Mouse (Mus musculus) small intestine, adult 2 months (tissue): ENCODE results near the gene Ppp1r14d. TPM values are rescaled to one million over a fixed set of nuclear protein-coding genes. Genes with fewer than 3 reads are reported as not detected.

ENCODE experiments used
- H3K27ac ChIP-seq: fragments of 200-500 bp; 2 replicates; pipeline ENCODE4 v1.5.1; 2012; ENCODE audit warnings: low read depth, low read length, control low read depth, inconsistent platforms; ENCODE audit not compliant: insufficient read depth
- H3K27me3 ChIP-seq: fragments of 200-500 bp; 2 replicates; pipeline ENCODE4 v1.6.1; 2012; ENCODE audit warnings: mild to moderate bottlenecking, moderate library complexity, low read length, inconsistent platforms; ENCODE audit not compliant: control insufficient read depth, insufficient read depth
- H3K36me3 ChIP-seq: fragments of 200-500 bp; 2 replicates; pipeline ENCODE4 v1.6.1; 2012; ENCODE audit warnings: mild to moderate bottlenecking, low read length, control low read depth, inconsistent platforms; ENCODE audit not compliant: control insufficient read depth, insufficient read depth
- H3K4me1 ChIP-seq: fragments of 200-500 bp; 2 replicates; pipeline ENCODE4 v1.6.1; 2012; ENCODE audit warnings: low read length, inconsistent platforms, mixed read lengths; ENCODE audit not compliant: control insufficient read depth, insufficient read depth, insufficient read length
- H3K4me3 ChIP-seq: fragments of 200-500 bp; 2 replicates; pipeline ENCODE4 v1.5.1; 2012; ENCODE audit warnings: low read depth, mild to moderate bottlenecking, control low read depth, inconsistent platforms, low read length, moderate library complexity
- CTCF ChIP-seq: fragments of 200-500 bp; IDR thresholded peaks from 2 replicates; pipeline ENCODE4 v1.5.1; 2012; ENCODE audit warnings: low read depth, mild to moderate bottlenecking, control low read depth, inconsistent platforms, low read length, moderate library complexity, mixed read lengths; ENCODE audit not compliant: insufficient replicate concordance, insufficient read length; ENCODE audit errors: extremely low read depth
- POLR2A ChIP-seq: fragments of 200-500 bp; IDR thresholded peaks from 2 replicates; pipeline ENCODE4 v1.6.1; 2012; ENCODE audit warnings: low read depth, mild to moderate bottlenecking, control low read depth, inconsistent platforms, low read length, moderate library complexity
- WGBS: fragments of 180-500 bp; shearing (Covaris S2); methylation state at CpG from one replicate; pipeline ENCODE4 v1.1.7; 2018; 5-methylcytosine and 5-hydroxymethylcytosine counted together
- polyA plus RNA-seq: library from polyadenylated mRNA; depleted of rRNA; stranded (reverse); fragments of >200 nt; gene quantifications from 2 replicates; pipeline ENCODE4 v1.2.3, GENCODE M21; 2012

Ppp1r14d gene
- polyA plus RNA-seq, 1 experiment: 296 TPM

DNA sequence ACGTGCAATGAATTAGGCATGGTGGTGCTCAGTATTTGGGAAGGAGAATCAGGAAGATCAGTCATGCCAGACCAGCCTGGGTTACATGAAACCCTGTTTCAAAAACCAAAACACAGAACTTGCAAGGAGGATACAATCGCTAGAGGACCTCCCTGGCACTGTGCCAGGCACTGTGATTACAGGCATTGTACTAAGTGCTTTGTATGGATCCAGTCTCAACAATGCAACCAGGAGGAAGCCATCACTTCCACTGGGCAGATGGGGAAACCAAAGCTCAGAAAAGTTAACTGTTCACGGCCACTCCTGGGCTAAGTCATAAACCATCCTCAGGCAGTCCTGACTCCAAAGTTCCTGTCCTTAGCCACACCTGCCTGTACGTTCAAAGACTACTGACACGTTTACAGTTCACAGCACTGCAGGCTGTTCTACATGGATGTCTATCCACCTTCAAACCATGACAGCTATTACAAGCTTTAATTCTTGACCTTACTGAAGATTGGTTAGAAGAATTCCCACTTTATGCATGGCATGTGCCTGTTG, 26.7 kb downstream of the Ppp1r14d start:
- Histone ChIP-seq H3K27ac (0 out of 2 replicates have a peak overlapping the region, but pooled peaks have one; percentile 44), H3K4me1 (peaks cover 4% of the 10 kb centered on the region; the same call in 1 of the 2 replicates)
- 19% methylated on average over 5 of the region's 5 CpGs for WGBS

DNA sequence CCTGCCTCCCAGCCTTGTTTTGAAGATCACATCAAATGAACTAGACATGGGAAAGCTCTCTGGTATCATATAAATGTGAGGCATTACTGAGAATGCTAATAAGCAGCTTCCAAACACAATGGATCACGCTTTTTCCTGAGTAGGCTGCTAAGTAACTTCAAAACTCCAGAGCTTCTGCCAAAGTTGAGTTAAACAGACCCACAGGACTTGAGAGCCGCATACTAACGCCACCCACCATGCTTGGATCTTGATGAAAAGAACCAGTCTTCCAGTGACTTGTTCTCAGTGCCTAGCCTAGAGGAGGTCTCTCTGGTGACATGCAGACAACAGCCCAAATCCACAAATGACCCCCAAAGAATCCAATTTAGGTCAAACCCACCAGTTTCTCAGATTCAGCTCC, 30.8 kb downstream of the Ppp1r14d start:
- no peak for TF ChIP-seq POLR2A
- no peak for TF ChIP-seq CTCF
- Histone ChIP-seq H3K27me3 (no peaks in the 10 kb centered on the region), H3K4me3 (no peak overlapping the region), H3K36me3 (no peaks in the 10 kb centered on the region), H3K27ac (no peak overlapping the region), H3K4me1 (peaks cover 7% of the 10 kb centered on the region; the same call in 1 of the 2 replicates)
- WGBS: 82% methylated on average over 3 of the region's 3 CpGs

More for the DNA sequence above, 26.7 kb downstream of the Ppp1r14d start:
- H3K36me3 ChIP-seq: no peaks in the 10 kb centered on the region
- H3K4me3 ChIP-seq: no peak overlapping the region
- no peaks in the 10 kb centered on the region for H3K27me3 ChIP-seq
- no peak for TF ChIP-seq POLR2A
- no peak for TF ChIP-seq CTCF

DNA sequence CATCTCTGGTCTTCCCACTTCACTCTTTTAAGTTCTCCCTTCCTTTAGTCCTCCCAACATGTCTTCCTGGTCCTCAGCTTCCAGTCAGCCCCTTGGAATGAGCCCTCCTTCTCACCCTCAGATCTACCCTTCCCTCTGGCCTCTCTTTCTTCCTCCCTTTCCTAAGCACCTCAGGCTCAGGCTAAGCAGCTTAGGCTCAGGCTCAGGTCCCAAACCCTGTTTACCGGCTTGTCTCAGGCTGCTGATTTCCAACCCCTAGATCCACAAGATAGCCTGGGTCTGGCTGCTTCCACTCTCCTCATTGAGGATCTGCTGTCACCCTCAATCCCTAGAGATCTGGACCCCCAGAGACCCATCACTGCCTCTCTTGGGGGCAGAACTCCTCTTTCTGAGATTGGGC, 31.7 kb downstream of the Ppp1r14d start:
- TF ChIP-seq CTCF (no peak), POLR2A (no peak)
- WGBS: 71% methylated on average over 1 of the region's 1 CpGs
- H3K4me3 ChIP-seq: no peak overlapping the region
- peaks cover 8% of the 10 kb centered on the region; the same call in 1 of the 2 replicates for H3K4me1 ChIP-seq
- H3K27me3 ChIP-seq: no peaks in the 10 kb centered on the region
- H3K27ac ChIP-seq: no peak overlapping the region
- no peaks in the 10 kb centered on the region for H3K36me3 ChIP-seq

DNA sequence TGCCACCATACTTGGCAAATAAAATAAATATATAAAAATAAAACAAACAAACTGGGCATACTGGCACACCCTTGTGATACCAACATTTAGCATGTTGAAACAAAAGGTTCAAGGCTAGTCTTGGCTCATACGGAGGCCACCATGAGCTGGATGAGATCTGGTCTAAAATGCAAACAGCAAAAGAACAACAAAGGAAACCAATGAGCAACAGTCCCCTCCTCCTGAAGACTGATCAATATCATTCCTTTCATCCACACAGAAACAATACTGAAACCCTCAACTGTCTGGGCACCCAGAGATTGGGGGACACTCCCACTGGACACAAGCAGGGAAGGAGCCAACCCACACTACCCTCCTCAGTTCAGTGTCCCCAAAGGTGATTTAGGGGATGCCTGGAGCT, 32.2 kb downstream of the Ppp1r14d start:
- 47% methylated on average over 1 of the region's 1 CpGs for WGBS
- no peak overlapping the region for H3K4me3 ChIP-seq
- no peaks in the 10 kb centered on the region for H3K36me3 ChIP-seq
- 0 out of 2 replicates have a peak, but pooled peaks cover 6% of the 10 kb centered on the region for H3K4me1 ChIP-seq
- no peaks in the 10 kb centered on the region for H3K27me3 ChIP-seq
- H3K27ac ChIP-seq: no peak overlapping the region
- no peak for TF ChIP-seq CTCF
- TF ChIP-seq POLR2A: no peak

GRCm38 (mm10) chr2:119196316-119197108, 33.2 kb downstream of the Ppp1r14d start:
- WGBS: 84% methylated on average over 4 of the region's 4 CpGs
- 0 out of 2 replicates have a peak, but pooled peaks cover 6% of the 10 kb centered on the region for H3K4me1 ChIP-seq
- TF ChIP-seq CTCF (no peak), POLR2A (no peak)
- H3K4me3 ChIP-seq: no peak overlapping the region
- no peaks in the 10 kb centered on the region for H3K27me3 ChIP-seq
- no peaks in the 10 kb centered on the region for H3K36me3 ChIP-seq
- H3K27ac ChIP-seq: no peak overlapping the region

DNA sequence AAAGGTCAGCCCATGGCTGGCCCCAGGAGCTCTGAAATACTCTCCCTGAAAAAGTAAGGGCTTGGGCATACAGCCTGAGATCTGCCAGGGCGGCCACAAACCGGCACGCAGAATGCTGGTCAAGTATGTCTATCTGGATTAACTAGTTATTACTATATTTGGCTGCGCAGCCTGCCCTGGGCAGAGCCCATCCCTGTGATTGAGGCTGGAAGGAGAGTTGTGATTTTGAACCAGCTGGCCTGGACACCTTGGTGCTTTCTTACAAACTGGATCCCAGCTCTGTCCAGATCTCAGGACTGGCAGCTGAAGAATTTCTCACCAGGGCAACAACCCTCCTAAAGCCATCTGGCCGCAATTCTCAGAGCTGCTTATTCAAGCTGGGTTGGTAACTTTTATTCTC, 35.6 kb downstream of the Ppp1r14d start:
- Histone ChIP-seq H3K27ac (no peak overlapping the region), H3K27me3 (no peaks in the 10 kb centered on the region), H3K36me3 (no peaks in the 10 kb centered on the region), H3K4me3 (no peak overlapping the region), H3K4me1 (0 out of 2 replicates have a peak, but pooled peaks cover 6% of the 10 kb centered on the region)
- no peak for TF ChIP-seq POLR2A
- no peak for TF ChIP-seq CTCF
- WGBS: 87% methylated on average over 5 of the region's 5 CpGs

DNA sequence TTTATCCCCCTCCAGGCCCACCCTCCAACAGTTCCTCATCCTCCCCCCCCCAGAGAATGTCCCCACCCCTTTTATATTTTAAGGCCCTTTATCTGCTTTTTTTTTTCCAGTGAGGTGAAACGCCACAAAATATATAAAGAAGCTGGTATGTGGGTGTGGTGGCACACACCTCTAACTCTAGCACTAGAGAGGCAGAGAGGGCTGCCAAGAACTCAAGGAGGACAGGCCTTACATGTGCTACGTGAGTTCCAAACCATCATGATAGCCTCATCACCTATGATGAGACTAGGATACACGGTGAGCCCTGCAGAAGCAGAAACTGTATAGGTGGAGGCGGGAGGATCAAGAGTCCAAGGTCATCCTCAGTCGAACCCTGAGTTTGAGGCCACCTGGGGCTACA, 38.7 kb downstream of the Ppp1r14d start:
- H3K27ac ChIP-seq: no peak overlapping the region
- 65% methylated on average over 5 of the region's 5 CpGs for WGBS
- TF ChIP-seq POLR2A (no peak), CTCF (no peak)
- no peak overlapping the region for H3K4me3 ChIP-seq
- no peaks in the 10 kb centered on the region for H3K36me3 ChIP-seq
- no peaks in the 10 kb centered on the region for H3K27me3 ChIP-seq
- 0 out of 2 replicates have a peak, but pooled peaks cover 6% of the 10 kb centered on the region for H3K4me1 ChIP-seq
